Mouse (Mus musculus): ENCODE data around the gene Lpar5.

DNA sequence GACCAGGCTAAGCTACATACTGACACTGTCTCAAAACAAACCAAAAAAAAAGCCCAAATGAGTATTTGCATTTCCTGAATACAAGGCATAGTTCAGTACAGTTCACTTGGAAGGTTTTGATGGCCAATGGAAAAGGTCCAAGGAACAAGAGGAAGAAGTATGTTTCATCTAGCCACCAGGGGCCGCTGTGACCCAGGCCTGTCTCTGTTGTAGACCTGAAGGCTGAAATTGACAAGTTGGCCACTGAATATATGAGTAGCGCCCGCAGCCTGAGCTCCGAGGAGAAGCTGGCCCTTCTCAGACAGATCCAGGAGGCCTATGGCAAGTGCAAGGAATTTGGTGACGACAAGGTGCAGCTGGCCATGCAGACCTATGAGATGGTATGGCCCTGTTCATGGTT lies 21.0 kb upstream of the Lpar5 start:
- TF ChIP-seq CHD2 (IDR thresholded peaks at IDR 0.05; ENCODE audit: low read depth, low read length) (no peak), HCFC1 (IDR thresholded peaks at IDR 0.05; ENCODE audit: borderline replicate concordance, insufficient read depth, low read length) (no peak), MAFK (IDR thresholded peaks at IDR 0.05; ENCODE audit: insufficient read depth, low read depth, low read length) (no peak), ZNF384 (IDR thresholded peaks at IDR 0.05; ENCODE audit: low read depth, low read length) (no peak), ZC3H11A (IDR thresholded peaks at IDR 0.05; ENCODE audit: borderline replicate concordance, low read depth, low read length) (0 out of 2 replicates have a peak, but pooled peaks have one; percentile 28)

Measured in ES-E14 (cell line).